Mouse (Mus musculus) large intestine, adult 2 months (tissue): ENCODE measurements around the gene Fasl. TPM values are rescaled to one million over a fixed set of nuclear protein-coding genes. Genes with fewer than 3 reads are reported as not detected.

Experiments used
- DNase-seq: peaks from one replicate; pipeline ENCODE4 v3.0.0-alpha.2; 2012; ENCODE audit warnings: low read depth, low spot score
- WGBS: fragments of 180-500 bp; shearing (Covaris S2); methylation state at CpG from one replicate; pipeline ENCODE4 v1.1.7; 2018; 5-methylcytosine and 5-hydroxymethylcytosine counted together
- polyA plus RNA-seq: library from polyadenylated mRNA; depleted of rRNA; stranded (reverse); fragments of >200 nt; gene quantifications from 2 replicates; pipeline ENCODE4 v1.2.3, GENCODE M21; 2012; rRNA removed

The Fasl gene
- 0.38 and 0.44 TPM in 2 replicates for polyA plus RNA-seq

- 81% methylated on average over 9 of the region's 9 CpGs for WGBS
These were observed at the start of gene Fasl for GRCm38 (mm10) chr1:161788339-161788738. Gene Fasl, minus strand, starts transcription at chr1:161788495.

GRCm38 (mm10) chr1:161826677-161827076, 38.4 kb upstream of the Fasl start:
- DNase-seq, result no peak
- 90% methylated on average over 2 of the region's 2 CpGs for WGBS

More at GRCm38 (mm10) chr1:161788339-161788738, at the start of gene Fasl:
- DNase-seq, result no peak

- DNase-seq, result no peak
- WGBS, result 82% methylated on average over 5 of the region's 5 CpGs
These were observed 21.1 kb upstream of the Fasl start for GRCm38 (mm10) chr1:161809428-161809827.

GRCm38 (mm10) chr1:161808980-161809379, 20.7 kb upstream of the Fasl start:
- 30% methylated on average over 6 of the region's 6 CpGs for WGBS
- DNase-seq, result no peak

GRCm38 (mm10) chr1:161804541-161804971, 16.3 kb upstream of the Fasl start:
- DNase-seq, result no peak
- WGBS, result 74% methylated on average over 8 of the region's 8 CpGs

GRCm38 (mm10) chr1:161801321-161801720, 13.0 kb upstream of the Fasl start:
- 82% methylated on average over 2 of the region's 2 CpGs for WGBS
- no peak for DNase-seq

- no peak for DNase-seq
These were observed 12.0 kb upstream of the Fasl start for GRCm38 (mm10) chr1:161800256-161800655.

- DNase-seq, result no peak
These were observed 11.5 kb upstream of the Fasl start for GRCm38 (mm10) chr1:161799791-161800190.

GRCm38 (mm10) chr1:161798866-161799265, 10.6 kb upstream of the Fasl start:
- DNase-seq, result no peak

GRCm38 (mm10) chr1:161794447-161795211, 6.3 kb upstream of the Fasl start:
- no peak for DNase-seq
- 71% methylated on average over 10 of the region's 10 CpGs for WGBS

More at GRCm38 (mm10) chr1:161798866-161799265, 10.6 kb upstream of the Fasl start:
- 87% methylated on average over 3 of the region's 3 CpGs for WGBS

- DNase-seq, result no peak
- 56% methylated on average over 3 of the region's 3 CpGs for WGBS
These were observed 5.0 kb upstream of the Fasl start for GRCm38 (mm10) chr1:161793321-161793720.

- 86% methylated on average over 4 of the region's 4 CpGs for WGBS
- DNase-seq, result no peak
These were observed 4.3 kb upstream of the Fasl start for GRCm38 (mm10) chr1:161792687-161792969.

- WGBS, result 84% methylated on average over 8 of the region's 8 CpGs
- DNase-seq, result no peak
These were observed 3.8 kb upstream of the Fasl start for GRCm38 (mm10) chr1:161791854-161792686.

- no peak for DNase-seq
- WGBS, result 68% methylated on average over 2 of the region's 2 CpGs
These were observed 5.6 kb downstream of the Fasl start for GRCm38 (mm10) chr1:161782725-161783124.

- DNase-seq, result no peak
- 83% methylated on average over 5 of the region's 5 CpGs for WGBS
These were observed 6.7 kb downstream of the Fasl start for GRCm38 (mm10) chr1:161781594-161781993.

- DNase-seq, result no peak
These were observed 9.2 kb downstream of the Fasl start for GRCm38 (mm10) chr1:161779057-161779456.

- 76% methylated on average over 6 of the region's 6 CpGs for WGBS
- no peak for DNase-seq
These were observed 13.1 kb downstream of the Fasl start for GRCm38 (mm10) chr1:161775151-161775550.

GRCm38 (mm10) chr1:161771293-161771692, 17.0 kb downstream of the Fasl start:
- WGBS, result 60% methylated on average over 2 of the region's 2 CpGs

GRCm38 (mm10) chr1:161769329-161769728, 19.0 kb downstream of the Fasl start:
- WGBS, result 85% methylated on average over 1 of the region's 1 CpGs
- DNase-seq, result no peak

More at GRCm38 (mm10) chr1:161771293-161771692, 17.0 kb downstream of the Fasl start:
- DNase-seq, result no peak

- DNase-seq, result no peak
- 54% methylated on average over 12 of the region's 12 CpGs for WGBS
These were observed 21.2 kb downstream of the Fasl start for GRCm38 (mm10) chr1:161767101-161767524.

- no peak for DNase-seq
- 27% methylated on average over 5 of the region's 5 CpGs for WGBS
These were observed 21.6 kb downstream of the Fasl start for GRCm38 (mm10) chr1:161766656-161767055.
